Mouse (Mus musculus) MEL (cell line): ENCODE data around the gene Srgap2.

Source experiments
- CTCF ChIP-seq, 3 experiments: IDR thresholded peaks in 2 of 3; conservative IDR thresholded peaks in 1 of 3; 2 replicates each; pipeline ENCODE4 v1.5.1; 2011 to 2012; ENCODE audit warnings: low read length in 3 of 3, low read depth in 2 of 3, mild to moderate bottlenecking in 2 of 3, improper control_type of control experiment in 1 of 3, inconsistent platforms in 1 of 3, mixed read lengths in 1 of 3, moderate library complexity in 1 of 3; ENCODE audit not compliant: control insufficient read depth in 1 of 3, insufficient read depth in 1 of 3, poor library complexity in 1 of 3, severe bottlenecking in 1 of 3
- E2F4 ChIP-seq: IDR thresholded peaks from 2 replicates; pipeline ENCODE4 v1.6.1; 2011; ENCODE audit warnings: low read depth, low read length, improper control_type of control experiment, borderline replicate concordance
- EP300 ChIP-seq, 2 experiments: IDR thresholded peaks; 2 replicates each; pipeline ENCODE4 v1.6.1; 2011; ENCODE audit warnings: improper control_type of control experiment in 2 of 2, low read length in 2 of 2, low read depth in 1 of 2, mild to moderate bottlenecking in 1 of 2
- KAT2A ChIP-seq: conservative IDR thresholded peaks from 2 replicates; pipeline ENCODE4 v1.6.1; 2012; ENCODE audit warnings: low read depth, low read length, improper control_type of control experiment, inconsistent platforms
- MAZ ChIP-seq: IDR thresholded peaks from 2 replicates; pipeline ENCODE4 v1.6.1; 2012; ENCODE audit warnings: low read depth, mild to moderate bottlenecking, inconsistent platforms, low read length, improper control_type of control experiment
- MYC ChIP-seq: IDR thresholded peaks from 2 replicates; pipeline ENCODE4 v1.6.1; 2011; ENCODE audit warnings: low read depth, mild to moderate bottlenecking, low read length, improper control_type of control experiment, moderate library complexity
- POLR2A ChIP-seq, 2 experiments: IDR thresholded peaks; 2 replicates each; pipeline ENCODE4 v1.6.1; 2011 to 2012; ENCODE audit warnings: low read length in 2 of 2, mild to moderate bottlenecking in 2 of 2, control low read depth in 1 of 2, improper control_type of control experiment in 1 of 2, low read depth in 1 of 2, moderate library complexity in 1 of 2; ENCODE audit not compliant: control insufficient read depth in 1 of 2, insufficient read depth in 1 of 2, poor library complexity in 1 of 2
- TAL1 ChIP-seq: IDR thresholded peaks from 2 replicates; pipeline ENCODE4 v1.6.1; 2012; ENCODE audit warnings: mild to moderate bottlenecking, inconsistent platforms, low read length, moderate library complexity, mixed read lengths

DNA sequence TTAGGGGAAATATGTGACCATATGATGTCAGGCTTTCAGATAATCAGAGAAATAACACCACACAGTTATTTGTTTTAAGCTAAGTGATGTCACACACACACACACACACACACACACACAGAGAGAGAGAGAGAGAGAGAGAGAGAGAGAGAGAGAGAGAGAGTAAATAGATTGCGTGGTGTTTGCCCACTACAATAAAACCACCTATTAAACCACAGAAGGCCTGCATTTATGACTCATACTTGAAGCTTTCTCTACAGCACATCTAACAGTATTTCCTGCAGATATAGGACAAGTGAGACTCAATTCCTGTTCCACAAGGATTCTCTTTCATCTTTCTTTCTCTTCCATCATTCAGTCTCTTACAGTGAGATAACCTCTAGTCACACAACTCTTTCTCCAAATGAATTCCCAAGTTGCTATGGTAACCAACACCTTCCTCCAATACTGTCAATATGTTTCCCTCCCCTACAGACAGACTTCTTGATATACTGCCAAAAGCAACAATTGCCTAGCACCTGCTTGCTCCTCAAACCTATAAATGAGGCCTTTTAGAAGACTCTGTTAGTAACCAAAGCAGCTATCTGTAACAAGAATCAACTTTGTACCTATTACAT lies 66.1 kb downstream of the Srgap2 start:
- TF ChIP-seq E2F4 (no peak), KAT2A (no peak), MAZ (no peak), TAL1 (no peak), POLR2A (IDR thresholded peaks at IDR 0.05; ENCODE audit: control insufficient read depth in 1 of 2, insufficient read depth in 1 of 2, low read depth in 1 of 2, low read length in 2 of 2, poor library complexity in 1 of 2) (no peak), CTCF (IDR thresholded peaks at IDR 0.05 in 2 of 3, conservative IDR thresholded peaks at IDR 0.05 in 1 of 3; ENCODE audit: control insufficient read depth in 1 of 3, insufficient read depth in 1 of 3, low read depth in 2 of 3, low read length in 3 of 3, poor library complexity in 1 of 3, severe bottlenecking in 1 of 3) (no peak), EP300 (IDR thresholded peaks at IDR 0.05; ENCODE audit: low read depth in 1 of 2, low read length in 2 of 2) (peak in 1 of 2 experiments; percentile 15; a peak in 1 of 4 replicates), MYC (no peak)
